Mouse (Mus musculus) stomach, embryonic 14.5 days (tissue): ENCODE results near the gene Zfp36. TPM values are rescaled to one million over a fixed set of nuclear protein-coding genes. Genes with fewer than 3 reads are reported as not detected.
"Not testable (repeated sequence)": the region's sequence is repeated elsewhere in the genome, so short reads cannot be mapped to it uniquely, and the experiment has no call there.

Experiments
- ATAC-seq: fragments of 200-750 bp; cut with Nextera tagmentation; 2 replicates; pipeline ENCODE4 v1.8.0; 2017; ENCODE audit warnings: low read depth, moderate TSS enrichment; ENCODE audit not compliant: insufficient number of reproducible peaks, insufficient read depth, low FRiP score
- H3K27ac ChIP-seq: fragments of 300-500 bp; sonication (generic); 2 replicates; pipeline ENCODE4 v1.5.1; 2014; ENCODE audit warnings: mild to moderate bottlenecking, low read length, moderate library complexity, mixed read lengths
- H3K27me3 ChIP-seq: fragments of 300-500 bp; sonication (generic); 2 replicates; pipeline ENCODE4 v1.6.1; 2014; ENCODE audit warnings: low read length, control low read depth, mixed read lengths; ENCODE audit not compliant: control insufficient read depth, insufficient read depth
- H3K36me3 ChIP-seq: fragments of 300-500 bp; sonication (generic); 2 replicates; pipeline ENCODE4 v1.6.1; 2014; ENCODE audit warnings: mild to moderate bottlenecking, control low read depth, low read length, moderate library complexity, mixed read lengths; ENCODE audit not compliant: control insufficient read depth, insufficient read depth
- H3K4me1 ChIP-seq: fragments of 300-500 bp; sonication (generic); 2 replicates; pipeline ENCODE4 v1.6.1; 2014; ENCODE audit warnings: low read length, control low read depth, mixed read lengths; ENCODE audit not compliant: control insufficient read depth, insufficient read depth
- H3K4me2 ChIP-seq: fragments of 300-500 bp; sonication (generic); replicated peaks from 2 replicates; pipeline ENCODE4 v1.6.1; 2014; ENCODE audit warnings: low read depth, low read length, control low read depth
- H3K4me3 ChIP-seq: fragments of 300-500 bp; sonication (generic); 2 replicates; pipeline ENCODE4 v1.5.1; 2014; ENCODE audit warnings: low read depth, low read length, control low read depth
- H3K9ac ChIP-seq: fragments of 300-500 bp; sonication (generic); replicated peaks from 2 replicates; pipeline ENCODE4 v1.6.1; 2014; ENCODE audit warnings: low read depth, mild to moderate bottlenecking, control low read depth, low read length, moderate library complexity, mixed read lengths
- H3K9me3 ChIP-seq: fragments of 300-500 bp; sonication (generic); 2 replicates; pipeline ENCODE4 v1.6.1; 2016; ENCODE audit warnings: low read depth, low read length, control low read depth; ENCODE audit not compliant: control insufficient read depth
- WGBS: fragments of 180-500 bp; shearing (Covaris S2); extraction: QIAGEN DNeasy Blood & Tissue Kit; methylation state at CpG from one replicate; pipeline ENCODE4 v1.1.7; 2014; 5-methylcytosine and 5-hydroxymethylcytosine counted together
- polyA plus RNA-seq: library from polyadenylated mRNA; unstranded; fragments of >200 nt; fragmentation: Nextera tagmentation; extraction: Ambion mirVana; gene quantifications from 2 replicates; pipeline ENCODE4 v1.2.1, GENCODE M21; 2014

Gene Zfp36
- polyA plus RNA-seq, 1 experiment from 2014 or later: 15.5 TPM

GRCm38 (mm10) chr7:28387384-28387783, 7.3 kb upstream of the Zfp36 start:
- not testable (repeated sequence) for H3K27me3 ChIP-seq, H3K27ac ChIP-seq, H3K9ac ChIP-seq, H3K9me3 ChIP-seq, ATAC-seq, H3K4me2 ChIP-seq, H3K4me3 ChIP-seq
- 84% methylated on average over 7 of the region's 7 CpGs for WGBS
- peaks cover 35% of the 10 kb centered on the region for H3K36me3 ChIP-seq
- peaks cover 13% of the 10 kb centered on the region for H3K4me1 ChIP-seq

DNA sequence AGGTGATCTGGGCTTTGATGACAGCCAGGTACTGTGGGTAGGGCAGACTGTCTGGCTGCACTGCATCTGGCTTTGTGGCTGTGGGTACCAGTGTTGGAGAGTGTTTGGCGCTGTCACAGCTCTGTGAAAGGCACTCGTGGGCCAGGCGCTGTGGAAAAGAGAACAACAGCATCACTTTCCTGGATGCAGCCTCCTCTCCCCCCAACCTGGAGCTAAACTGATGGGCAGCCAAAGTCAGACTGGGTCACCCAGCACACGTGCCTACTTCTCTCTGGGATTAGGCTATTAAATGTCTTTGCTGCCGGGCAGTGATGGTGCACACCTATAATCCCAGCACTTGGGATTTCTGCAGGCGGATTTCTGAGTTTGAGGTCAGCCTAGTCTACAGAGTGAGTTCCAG, 6.8 kb upstream of the Zfp36 start:
- H3K36me3 ChIP-seq: peaks cover 35% of the 10 kb centered on the region
- not testable (repeated sequence) for H3K9me3 ChIP-seq, H3K27ac ChIP-seq, H3K9ac ChIP-seq, H3K4me2 ChIP-seq, H3K27me3 ChIP-seq, H3K4me3 ChIP-seq, ATAC-seq
- WGBS: 76% methylated on average over 6 of the region's 6 CpGs
- peaks cover 15% of the 10 kb centered on the region for H3K4me1 ChIP-seq

- Histone ChIP-seq H3K9ac (0 out of 2 replicates have a peak overlapping the region, but pooled peaks have one; percentile 10), H3K27ac (no peak overlapping the region; the same call in 1 of the 2 replicates), H3K27me3 (no peaks in the 10 kb centered on the region), H3K4me2 (no peak overlapping the region), H3K36me3 (peaks cover 35% of the 10 kb centered on the region), H3K9me3 (no peaks in the 10 kb centered on the region), H3K4me3 (no peak overlapping the region), H3K4me1 (peaks cover 11% of the 10 kb centered on the region)
- 2% methylated on average over 4 of the region's 4 CpGs for WGBS
- peak; percentile 43 for ATAC-seq
Observed at GRCm38 (mm10) chr7:28386462-28386861, 6.4 kb upstream of the Zfp36 start.

GRCm38 (mm10) chr7:28386007-28386406, 6.0 kb upstream of the Zfp36 start:
- WGBS: 81% methylated on average over 7 of the region's 7 CpGs
- ATAC-seq: no peak
- Histone ChIP-seq H3K36me3 (peaks cover 35% of the 10 kb centered on the region), H3K9me3 (no peaks in the 10 kb centered on the region), H3K27me3 (no peaks in the 10 kb centered on the region), H3K4me1 (peaks cover 13% of the 10 kb centered on the region), H3K4me3 (no peak overlapping the region), H3K9ac (0 out of 2 replicates have a peak overlapping the region, but pooled peaks have one; percentile 10), H3K27ac (no peak overlapping the region; the same call in 1 of the 2 replicates), H3K4me2 (no peak overlapping the region)

DNA sequence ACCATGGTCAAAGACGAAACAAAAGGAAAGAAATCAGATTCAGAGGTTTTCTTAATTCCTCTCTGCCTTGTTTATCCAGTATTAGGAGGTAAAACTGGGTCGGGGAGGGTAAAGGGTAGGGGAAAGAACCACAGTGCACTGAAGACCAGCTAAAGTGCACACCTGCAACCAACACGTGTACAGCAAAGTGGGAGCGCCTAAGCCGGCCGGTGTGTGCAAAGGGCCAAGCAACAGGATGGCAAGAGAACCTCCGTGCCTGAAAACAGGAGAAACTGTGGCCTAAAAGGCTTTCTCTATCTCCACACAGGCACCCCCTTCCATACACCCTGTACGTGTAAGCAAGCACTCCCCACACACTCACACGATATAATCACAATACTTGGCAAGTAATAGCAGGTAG, 5.1 kb upstream of the Zfp36 start:
- ATAC-seq: no peak
- Histone ChIP-seq H3K4me3 (no peak overlapping the region), H3K9ac (no peak overlapping the region), H3K36me3 (peaks cover 31% of the 10 kb centered on the region), H3K9me3 (no peaks in the 10 kb centered on the region), H3K4me2 (no peak overlapping the region), H3K27ac (no peak overlapping the region), H3K4me1 (peaks cover 21% of the 10 kb centered on the region), H3K27me3 (no peaks in the 10 kb centered on the region)
- 91% methylated on average over 9 of the region's 9 CpGs for WGBS

GRCm38 (mm10) chr7:28384162-28384561, 4.1 kb upstream of the Zfp36 start:
- peaks cover 25% of the 10 kb centered on the region for H3K4me1 ChIP-seq
- H3K4me2 ChIP-seq: no peak overlapping the region
- no peaks in the 10 kb centered on the region for H3K27me3 ChIP-seq
- H3K9me3 ChIP-seq: no peaks in the 10 kb centered on the region
- no peak overlapping the region; the same call in 1 of the 2 replicates for H3K27ac ChIP-seq
- H3K4me3 ChIP-seq: no peak overlapping the region
- WGBS: 80% methylated on average over 6 of the region's 6 CpGs
- peaks cover 24% of the 10 kb centered on the region for H3K36me3 ChIP-seq
- ATAC-seq: no peak
- H3K9ac ChIP-seq: no peak overlapping the region

DNA sequence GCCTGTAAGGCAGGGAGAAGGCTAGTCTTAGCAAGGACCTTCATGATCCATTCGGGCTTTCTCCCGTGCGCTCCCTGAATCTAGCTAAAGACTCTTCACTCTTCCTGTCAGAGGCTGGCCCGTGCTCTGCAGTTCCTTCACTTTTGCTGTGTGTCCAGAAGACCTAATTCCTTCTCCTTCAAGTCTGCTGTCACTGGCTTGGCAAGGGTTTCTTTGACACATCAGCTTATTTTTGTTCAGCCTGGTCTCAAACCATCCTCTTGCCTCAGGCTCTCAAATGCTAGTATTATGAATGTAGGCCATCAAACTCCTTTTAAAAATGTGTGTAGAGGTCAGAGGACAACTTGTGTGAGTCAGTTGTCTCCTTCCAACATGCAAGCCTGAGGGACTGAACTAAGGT, 3.6 kb upstream of the Zfp36 start:
- Histone ChIP-seq H3K27me3 (no peaks in the 10 kb centered on the region), H3K27ac (peak overlapping the region; percentile 96; the same call in 1 of the 2 replicates), H3K36me3 (peaks cover 19% of the 10 kb centered on the region), H3K9me3 (no peaks in the 10 kb centered on the region), H3K4me2 (no peak overlapping the region), H3K4me1 (peaks cover 25% of the 10 kb centered on the region), H3K9ac (no peak overlapping the region), H3K4me3 (no peak overlapping the region)
- WGBS: 73% methylated on average over 4 of the region's 4 CpGs
- no peak for ATAC-seq

GRCm38 (mm10) chr7:28382981-28383396, 2.9 kb upstream of the Zfp36 start:
- H3K9me3 ChIP-seq: no peaks in the 10 kb centered on the region
- no peak for ATAC-seq

More at GRCm38 (mm10) chr7:28382981-28383396, 2.9 kb upstream of the Zfp36 start:
- Histone ChIP-seq H3K9ac (no peak overlapping the region), H3K4me3 (no peak overlapping the region), H3K4me2 (peak overlapping the region; percentile 43; the same call in 1 of the 2 replicates), H3K36me3 (peaks cover 13% of the 10 kb centered on the region; the same call in 1 of the 2 replicates), H3K27me3 (no peaks in the 10 kb centered on the region), H3K27ac (peak overlapping the region; percentile 96), H3K4me1 (peaks cover 29% of the 10 kb centered on the region)
- WGBS: 53% methylated on average over 11 of the region's 11 CpGs
